Mouse (Mus musculus) forebrain, postnatal 0 days (tissue): ENCODE data around the gene Rarb. TPM values are rescaled to one million over a fixed set of nuclear protein-coding genes. Genes with fewer than 3 reads are reported as not detected.

Experiments used
- ATAC-seq: fragments of 200-750 bp; cut with Nextera tagmentation; 2 replicates; pipeline ENCODE4 v1.8.0; 2017; ENCODE audit warnings: mild to moderate bottlenecking, moderate library complexity
- DNase-seq: peaks from one replicate; pipeline ENCODE4 v3.0.0-alpha.2; 2015
- H3K27ac ChIP-seq: fragments of 300-500 bp; sonication (generic); 2 replicates; pipeline ENCODE4 v1.5.1; 2014; ENCODE audit warnings: low read depth, mild to moderate bottlenecking, antibody characterized with exemption, low read length, moderate library complexity, mixed read lengths
- H3K27me3 ChIP-seq: fragments of 300-500 bp; sonication (generic); 2 replicates; pipeline ENCODE4 v1.6.1; 2014; ENCODE audit warnings: mild to moderate bottlenecking, low read length, mixed read lengths; ENCODE audit not compliant: insufficient read depth
- H3K36me3 ChIP-seq: fragments of 300-500 bp; sonication (generic); 2 replicates; pipeline ENCODE4 v1.6.1; 2014; ENCODE audit warnings: mild to moderate bottlenecking, moderate library complexity; ENCODE audit not compliant: insufficient read depth
- H3K4me1 ChIP-seq: fragments of 300-500 bp; sonication (generic); 2 replicates; pipeline ENCODE4 v1.6.1; 2014; ENCODE audit warnings: antibody characterized with exemption; ENCODE audit not compliant: insufficient read depth
- H3K4me2 ChIP-seq: fragments of 300-500 bp; sonication (generic); 2 replicates; pipeline ENCODE4 v1.6.1; 2014; ENCODE audit warnings: low read depth, mild to moderate bottlenecking, moderate library complexity
- H3K4me3 ChIP-seq: fragments of 300-500 bp; sonication (generic); 2 replicates; pipeline ENCODE4 v1.5.1; 2014; ENCODE audit warnings: low read depth, low read length, mixed read lengths
- H3K9ac ChIP-seq: fragments of 300-500 bp; sonication (generic); 2 replicates; pipeline ENCODE4 v1.6.1; 2014; ENCODE audit warnings: mild to moderate bottlenecking
- H3K9me3 ChIP-seq: fragments of 300-500 bp; sonication (generic); 2 replicates; pipeline ENCODE4 v1.6.1; 2016; ENCODE audit warnings: low read length
- CTCF ChIP-seq: sonication (generic); IDR thresholded peaks from 2 replicates; pipeline ENCODE4 v1.5.1; 2016; ENCODE audit warnings: antibody characterized with exemption, control low read depth, low read depth
- WGBS: fragments of 180-500 bp; shearing (Covaris S2); extraction: QIAGEN DNeasy Blood & Tissue Kit; methylation state at CpG from one replicate; pipeline ENCODE4 v1.1.7; 2014; 5-methylcytosine and 5-hydroxymethylcytosine counted together
- polyA plus RNA-seq: library from polyadenylated mRNA; unstranded; fragments of >200 nt; fragmentation: Nextera tagmentation; extraction: Ambion mirVana; gene quantifications from 2 replicates; pipeline ENCODE4 v1.2.1, GENCODE M21; 2015
- total RNA-seq: library from RNA; depleted of rRNA; stranded (reverse); fragments of >200 nt; gene quantifications from 2 replicates; pipeline ENCODE4 v1.2.3, GENCODE M21; 2014

Gene Rarb
- total and polyA plus RNA-seq, 2 experiments from 2014 or later = 20.6 to 34.9 TPM

GRCm38 (mm10) chr14:16528631-16529030 lies 290.3 kb downstream of the Rarb start:
- Histone ChIP-seq H3K9me3 (no peaks in the 10 kb centered on the region), H3K9ac (no peak overlapping the region), H3K4me1 (no peaks in the 10 kb centered on the region), H3K4me2 (no peak overlapping the region), H3K36me3 (no peaks in the 10 kb centered on the region), H3K27me3 (no peaks in the 10 kb centered on the region), H3K4me3 (no peak overlapping the region), H3K27ac (no peak overlapping the region)
- no peak for TF ChIP-seq CTCF
- 52% methylated on average over 2 of the region's 2 CpGs for WGBS
- ATAC-seq (no peak), DNase-seq (no peak)

DNA sequence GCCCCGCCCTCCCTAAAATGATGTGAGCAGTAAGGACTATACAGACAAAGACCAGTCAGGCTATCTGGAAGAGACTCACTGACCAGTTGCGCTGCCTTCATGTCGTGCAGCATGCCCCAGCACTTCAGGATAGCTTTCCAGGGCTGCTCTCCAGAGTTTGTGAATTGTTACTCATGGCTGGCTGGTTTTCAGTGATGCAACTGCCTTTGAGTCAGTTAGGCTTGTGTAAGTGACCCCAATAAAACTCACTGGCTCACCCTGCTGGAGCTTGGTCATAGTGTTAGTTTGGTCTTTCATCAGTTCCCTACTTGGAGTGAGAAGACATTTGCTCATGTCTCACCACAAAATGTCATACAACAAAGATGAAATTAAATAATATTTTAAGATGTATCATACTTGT lies 292.8 kb downstream of the Rarb start:
- Histone ChIP-seq H3K27ac (no peak overlapping the region), H3K9ac (no peak overlapping the region), H3K4me2 (no peak overlapping the region), H3K9me3 (no peaks in the 10 kb centered on the region), H3K27me3 (no peaks in the 10 kb centered on the region), H3K4me1 (no peaks in the 10 kb centered on the region), H3K36me3 (no peaks in the 10 kb centered on the region), H3K4me3 (no peak overlapping the region)
- 84% methylated on average over 3 of the region's 3 CpGs for WGBS
- ATAC-seq = no peak
- no peak for TF ChIP-seq CTCF
- no peak for DNase-seq

GRCm38 (mm10) chr14:16525137-16525924 lies 293.6 kb downstream of the Rarb start:
- Histone ChIP-seq H3K4me2 (no peak overlapping the region), H3K9ac (no peak overlapping the region), H3K27ac (no peak overlapping the region), H3K9me3 (no peaks in the 10 kb centered on the region), H3K27me3 (no peaks in the 10 kb centered on the region), H3K4me3 (no peak overlapping the region), H3K36me3 (no peaks in the 10 kb centered on the region), H3K4me1 (no peaks in the 10 kb centered on the region)
- ATAC-seq = peak; percentile 18; the same call in 1 of the 2 replicates
- no peak for DNase-seq
- TF ChIP-seq CTCF = no peak
- 44% methylated on average over 5 of the region's 5 CpGs for WGBS

- Histone ChIP-seq H3K4me3 (no peak overlapping the region), H3K4me1 (peaks cover 13% of the 10 kb centered on the region; the same call in 1 of the 2 replicates), H3K4me2 (no peak overlapping the region), H3K9ac (no peak overlapping the region), H3K9me3 (no peaks in the 10 kb centered on the region), H3K27me3 (no peaks in the 10 kb centered on the region), H3K36me3 (no peaks in the 10 kb centered on the region), H3K27ac (no peak overlapping the region)
- TF ChIP-seq CTCF = no peak
- no peak for ATAC-seq
- 77% methylated on average over 3 of the region's 3 CpGs for WGBS
- no peak for DNase-seq
Measured at GRCm38 (mm10) chr14:16522852-16523251, 296.1 kb downstream of the Rarb start.

DNA sequence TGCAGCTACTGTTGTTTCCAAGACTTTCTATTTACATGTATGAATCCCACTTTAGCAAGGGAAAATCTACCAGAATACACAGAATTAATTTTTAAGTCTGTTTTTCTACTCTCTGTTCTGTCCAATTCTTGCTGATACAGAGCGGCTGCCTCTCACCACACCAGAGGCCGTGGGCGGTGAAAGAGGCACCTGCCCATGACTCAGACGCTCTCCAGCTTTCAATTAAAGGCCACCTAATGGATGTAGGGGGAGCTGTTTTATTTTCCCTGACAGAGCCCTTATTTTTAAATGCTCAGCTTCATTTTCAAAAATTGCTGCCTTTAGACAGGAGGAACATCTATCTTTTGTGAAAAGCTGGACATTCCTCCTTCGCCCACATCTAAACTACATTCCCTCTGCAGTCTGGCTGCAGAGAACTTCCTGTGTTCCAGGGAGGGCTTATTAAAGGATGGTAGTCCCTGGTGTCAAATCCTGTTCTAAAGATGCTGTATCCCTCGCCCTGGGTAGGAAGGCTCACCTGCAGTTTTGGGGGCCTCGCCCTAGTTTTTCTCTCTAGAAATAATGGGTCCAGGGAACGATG lies 299.3 kb downstream of the Rarb start:
- TF ChIP-seq CTCF = no peak
- Histone ChIP-seq H3K27ac (no peak overlapping the region), H3K9ac (no peak overlapping the region), H3K27me3 (no peaks in the 10 kb centered on the region), H3K4me1 (peaks cover 16% of the 10 kb centered on the region; the same call in 1 of the 2 replicates), H3K4me3 (no peak overlapping the region), H3K9me3 (no peaks in the 10 kb centered on the region), H3K4me2 (no peak overlapping the region), H3K36me3 (no peaks in the 10 kb centered on the region)
- no peak for ATAC-seq
- WGBS = 72% methylated on average over 8 of the region's 8 CpGs
- no peak for DNase-seq

DNA sequence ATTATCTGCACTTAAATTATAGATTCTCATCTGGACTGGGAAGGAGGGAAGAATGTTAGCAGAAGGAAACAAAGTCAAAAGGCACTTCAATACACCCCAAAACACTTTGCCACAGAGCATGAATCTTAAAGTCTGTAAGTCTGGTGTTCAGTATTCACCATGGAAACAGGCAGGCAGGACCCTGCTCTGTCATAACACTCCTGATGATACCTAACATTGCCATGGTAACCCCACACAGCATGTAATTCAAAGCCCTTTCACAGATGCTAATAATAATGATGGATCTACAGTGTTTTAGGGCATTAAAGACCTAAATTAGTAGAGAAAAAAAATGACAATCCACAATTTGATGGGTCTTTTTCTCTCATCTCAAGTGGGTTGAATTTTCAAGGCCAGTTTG lies 301.0 kb downstream of the Rarb start:
- H3K9me3 ChIP-seq = no peaks in the 10 kb centered on the region
- H3K4me3 ChIP-seq = no peak overlapping the region
- H3K27ac ChIP-seq = 0 out of 2 replicates have a peak overlapping the region, but pooled peaks have one; percentile 50
- H3K27me3 ChIP-seq = no peaks in the 10 kb centered on the region
- ATAC-seq = peak; percentile 97
- DNase-seq = peak; percentile 56
- H3K4me1 ChIP-seq = peaks cover 16% of the 10 kb centered on the region; the same call in 1 of the 2 replicates
- no peak overlapping the region for H3K4me2 ChIP-seq
- TF ChIP-seq CTCF = no peak
- no peaks in the 10 kb centered on the region for H3K36me3 ChIP-seq
- no peak overlapping the region for H3K9ac ChIP-seq

DNA sequence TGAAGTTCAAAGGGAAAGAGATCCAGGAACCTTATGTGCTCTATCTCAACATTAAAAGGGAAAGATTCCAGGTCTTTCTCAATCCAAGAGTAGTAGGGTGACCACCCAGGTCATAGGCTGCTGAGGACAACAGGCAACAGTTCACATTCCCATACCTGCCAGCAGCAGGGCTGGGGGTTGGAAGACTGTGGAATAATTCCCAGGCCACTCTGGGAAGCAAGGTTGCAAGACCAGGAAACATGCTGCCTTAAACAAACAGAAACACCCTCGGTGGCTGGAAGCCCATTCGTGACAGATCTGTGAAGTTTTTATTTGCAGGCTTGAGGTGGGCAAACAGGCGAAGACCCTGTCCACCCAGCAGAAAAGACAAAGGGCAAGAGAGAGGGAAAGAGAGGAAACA lies 303.2 kb downstream of the Rarb start:
- TF ChIP-seq CTCF = no peak
- Histone ChIP-seq H3K4me3 (no peak overlapping the region), H3K9ac (no peak overlapping the region), H3K27me3 (no peaks in the 10 kb centered on the region), H3K36me3 (no peaks in the 10 kb centered on the region), H3K27ac (no peak overlapping the region), H3K4me2 (no peak overlapping the region), H3K9me3 (no peaks in the 10 kb centered on the region), H3K4me1 (peaks cover 16% of the 10 kb centered on the region; the same call in 1 of the 2 replicates)
- ATAC-seq (no peak), DNase-seq (no peak)
- 80% methylated on average over 3 of the region's 3 CpGs for WGBS
